Mouse (Mus musculus): ENCODE results near the gene Cdca8.
A peak's percentile ranks its signal among the peaks of the same experiment; 100 is the strongest.
"Not testable (repeated sequence)": the region's sequence is repeated elsewhere in the genome, so short reads cannot be mapped to it uniquely, and the experiment has no call there.

Gene Cdca8

GRCm38 (mm10) chr4:124939211-124939610 lies at the start of gene Cdca8:
TSS of gene Cdca8 (minus strand) at chr4:124939311.
- not testable (repeated sequence) for DNase-seq (ENCODE audit: low read depth)

DNA sequence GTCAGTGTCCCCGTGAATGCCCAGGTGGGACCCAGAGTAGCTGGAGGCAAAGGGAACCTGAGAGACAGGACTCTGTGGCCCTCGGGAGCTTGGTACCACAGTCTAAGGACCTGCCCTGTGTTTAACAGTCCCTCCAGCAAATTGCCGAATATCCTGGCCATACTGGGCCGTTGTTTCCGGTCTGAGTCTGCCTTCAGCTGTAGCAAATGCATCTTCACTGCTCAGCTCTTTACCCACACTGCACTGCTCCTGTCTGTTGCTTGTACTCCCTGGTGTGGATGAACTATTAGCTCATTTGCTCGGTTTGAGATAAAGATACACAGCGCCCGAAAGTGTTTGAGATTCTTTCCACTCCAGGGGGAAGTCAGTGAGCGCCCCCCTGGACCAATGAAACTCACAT lies 49.3 kb upstream of the Cdca8 start:
- DNase-seq (ENCODE audit: low read depth) = no peak

DNA sequence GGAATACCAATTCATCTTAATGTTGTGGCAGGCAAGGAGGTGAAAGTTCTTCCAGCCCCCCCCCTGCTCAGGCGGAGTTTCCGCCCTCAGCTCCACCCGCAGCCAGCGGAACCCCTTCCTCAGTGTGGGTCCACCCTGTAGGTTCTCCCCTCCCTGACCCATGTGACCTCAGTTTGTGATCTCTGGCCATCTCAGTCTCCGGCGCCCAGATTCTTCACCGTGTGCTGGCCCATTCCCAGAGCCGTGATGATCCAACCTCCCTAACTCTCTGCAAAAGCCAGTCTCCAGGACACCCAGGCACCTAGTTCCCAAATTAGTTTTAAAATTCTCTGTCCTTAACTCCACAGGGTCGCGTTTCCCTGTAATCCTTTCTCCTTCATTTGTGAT lies 48.6 kb upstream of the Cdca8 start:
- no peak for DNase-seq (ENCODE audit: low read depth)

- no peak for DNase-seq (ENCODE audit: low read depth)
These were observed 47.9 kb upstream of the Cdca8 start for GRCm38 (mm10) chr4:124986739-124987710.

- no peak for DNase-seq (ENCODE audit: low read depth)
These were observed 46.8 kb upstream of the Cdca8 start, which contains the start of gene Rspo1 for GRCm38 (mm10) chr4:124985671-124986602. TSS of gene Rspo1 (plus strand) at chr4:124986430.

DNA sequence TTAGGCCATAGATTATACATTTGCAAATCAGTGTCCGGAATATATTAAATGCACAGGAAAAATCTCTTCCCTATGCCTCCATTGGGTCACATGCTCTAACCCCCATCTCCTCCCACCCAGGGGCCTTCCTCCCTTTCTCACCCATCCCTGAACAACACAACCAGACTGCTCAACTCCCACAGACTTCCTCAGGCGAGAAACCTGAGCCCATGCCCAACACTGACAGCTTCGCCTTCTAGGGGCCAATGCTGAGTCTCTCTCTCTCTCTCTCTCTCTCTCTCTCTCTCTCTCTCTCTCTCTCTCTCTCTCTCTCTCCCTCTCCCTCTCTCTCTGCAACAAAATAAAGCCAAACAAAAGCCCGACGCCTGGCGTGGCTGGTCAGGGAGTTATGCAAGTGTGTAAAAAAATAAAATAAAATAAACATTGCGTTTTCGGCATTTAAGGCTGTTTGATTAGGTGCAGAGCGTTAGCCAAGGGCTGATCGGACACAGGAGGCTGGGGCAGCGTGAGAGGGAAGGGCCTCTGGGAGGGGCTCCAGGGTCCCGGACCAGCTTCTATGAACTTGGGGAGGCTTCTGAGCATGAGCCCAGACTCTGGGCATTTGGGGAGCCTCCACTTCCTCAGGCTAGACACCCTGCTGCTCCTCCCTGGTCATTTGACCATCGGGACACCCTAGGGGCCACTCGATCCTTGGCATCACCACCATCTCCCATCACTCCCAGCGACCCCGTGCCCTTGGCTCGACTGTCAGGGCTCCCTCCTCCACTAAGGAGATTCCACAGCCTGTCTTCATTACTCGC lies 46.0 kb upstream of the Cdca8 start:
- no peak for DNase-seq (ENCODE audit: low read depth)

GRCm38 (mm10) chr4:124983893-124984526 lies 44.9 kb upstream of the Cdca8 start:
- peak; percentile 20 for DNase-seq (ENCODE audit: low read depth)

GRCm38 (mm10) chr4:124978201-124978600 lies 39.1 kb upstream of the Cdca8 start:
- DNase-seq (ENCODE audit: low read depth) = no peak

GRCm38 (mm10) chr4:124973296-124973695 lies 34.2 kb upstream of the Cdca8 start:
- DNase-seq (ENCODE audit: low read depth) = no peak

DNA sequence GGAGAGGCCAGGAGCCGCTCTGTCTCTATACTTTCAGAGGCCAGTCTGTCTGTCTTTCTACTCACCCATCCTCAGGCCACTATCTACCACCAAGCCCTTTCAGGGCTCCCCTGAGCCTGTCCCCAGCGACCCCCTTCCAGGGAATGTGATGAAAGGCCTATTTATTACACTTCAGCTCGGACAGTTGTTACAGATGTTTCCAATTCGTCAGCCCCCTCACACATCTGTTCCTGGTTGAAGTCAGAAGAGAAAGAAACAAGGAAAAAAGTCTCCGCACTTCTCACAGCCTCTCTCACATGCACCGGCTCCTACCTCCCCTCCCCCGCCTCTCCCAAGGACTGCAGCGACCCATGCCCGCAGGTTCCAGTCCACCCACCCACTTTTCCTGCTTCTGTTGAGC lies 33.2 kb upstream of the Cdca8 start:
- DNase-seq (ENCODE audit: low read depth) = no peak

- no peak for DNase-seq (ENCODE audit: low read depth)
These were observed 32.0 kb upstream of the Cdca8 start for GRCm38 (mm10) chr4:124971094-124971493.

GRCm38 (mm10) chr4:124970677-124971076 lies 31.6 kb upstream of the Cdca8 start:
- no peak for DNase-seq (ENCODE audit: low read depth)

GRCm38 (mm10) chr4:124970194-124970593 lies 31.1 kb upstream of the Cdca8 start:
- no peak for DNase-seq (ENCODE audit: low read depth)

DNA sequence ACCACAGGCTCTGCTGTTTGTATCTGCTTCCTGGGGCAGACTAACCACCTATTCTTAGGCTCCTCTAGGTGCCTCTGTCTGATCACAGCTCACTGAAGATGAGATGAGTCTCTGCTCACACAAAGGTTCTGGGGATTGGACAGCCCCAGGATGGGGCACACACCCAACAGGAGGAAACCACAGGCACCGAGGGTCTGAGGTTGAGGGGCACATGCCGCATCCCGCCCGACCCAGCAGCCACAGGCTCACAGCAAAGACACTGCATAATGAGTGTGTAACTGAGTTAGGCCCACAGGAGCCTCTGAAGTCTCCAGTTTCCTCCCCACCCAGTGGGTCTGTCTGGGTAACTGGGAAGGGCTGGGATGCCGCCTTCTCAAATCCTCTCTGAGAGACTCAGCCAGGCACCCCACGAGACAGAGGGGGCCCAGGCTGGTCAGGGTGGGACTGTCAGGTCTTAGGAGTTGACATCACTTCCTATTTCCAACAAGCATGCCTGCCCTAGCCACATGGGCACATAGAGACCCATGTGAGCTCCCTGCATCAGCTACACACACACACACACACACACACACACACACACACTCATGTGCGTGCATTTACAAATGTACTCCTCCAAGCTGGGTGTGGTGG lies 30.2 kb upstream of the Cdca8 start:
- DNase-seq (ENCODE audit: low read depth) = no peak

- DNase-seq (ENCODE audit: low read depth) = no peak
These were observed 29.6 kb upstream of the Cdca8 start for GRCm38 (mm10) chr4:124968711-124969110.

DNA sequence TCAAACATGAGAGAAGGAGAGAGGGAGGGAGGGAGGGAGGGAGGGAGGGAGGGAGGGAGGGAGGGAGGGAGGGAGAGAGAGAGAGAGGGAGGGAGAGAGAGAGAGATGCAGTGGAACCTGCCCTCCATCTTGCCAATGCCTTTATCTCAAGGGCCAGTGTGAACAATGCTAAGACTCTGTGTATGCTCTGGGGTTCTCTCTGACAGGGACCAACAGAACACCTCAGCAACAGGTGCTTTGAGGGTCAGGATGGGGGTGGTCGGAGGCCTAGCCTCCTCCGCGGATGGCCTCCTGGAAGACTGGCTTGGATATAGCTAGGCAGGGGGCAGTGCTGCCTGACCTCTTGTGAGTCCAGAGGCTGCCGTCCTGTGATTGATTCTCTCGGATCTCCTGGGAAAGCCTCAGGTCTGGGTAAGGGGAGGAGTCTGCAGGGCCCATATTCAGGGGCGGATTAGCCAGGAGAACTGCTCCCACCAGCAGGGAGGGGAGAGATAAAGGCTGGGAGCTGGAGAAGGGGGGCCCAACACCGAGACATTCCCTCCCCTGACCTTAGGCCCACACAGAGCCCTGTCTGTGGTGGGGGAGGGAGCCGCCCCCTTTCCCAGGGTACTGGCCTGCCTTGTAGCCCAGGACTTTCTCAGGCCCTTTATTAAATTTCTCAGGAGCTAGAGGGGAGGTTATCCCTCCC lies 25.9 kb upstream of the Cdca8 start:
- DNase-seq (ENCODE audit: low read depth) = no peak

- no peak for DNase-seq (ENCODE audit: low read depth)
These were observed 23.5 kb upstream of the Cdca8 start for GRCm38 (mm10) chr4:124962576-124962975.

GRCm38 (mm10) chr4:124960940-124961339 lies 21.8 kb upstream of the Cdca8 start:
- DNase-seq (ENCODE audit: low read depth) = no peak

GRCm38 (mm10) chr4:124959062-124959461 lies 20.0 kb upstream of the Cdca8 start:
- no peak for DNase-seq (ENCODE audit: low read depth)

DNA sequence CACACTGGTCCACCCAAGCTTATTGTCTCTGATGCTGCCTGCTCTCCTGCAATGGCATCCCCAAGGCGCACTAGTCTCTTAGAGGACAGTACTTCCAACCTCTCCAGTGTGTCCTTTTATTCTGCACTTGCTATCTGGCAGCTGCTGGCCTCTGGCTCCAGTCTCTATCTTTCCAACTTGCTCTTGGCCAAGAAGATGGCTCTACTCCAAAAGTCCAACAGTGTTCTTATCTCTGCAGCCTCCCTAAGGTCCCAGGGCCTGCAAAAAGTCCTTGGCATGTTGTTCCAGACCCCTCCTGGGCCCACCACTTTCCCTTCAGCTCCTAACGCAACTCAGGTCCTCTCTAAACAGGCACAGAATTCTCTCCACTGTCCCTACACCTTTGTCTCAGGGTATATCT lies 18.2 kb upstream of the Cdca8 start:
- DNase-seq (ENCODE audit: low read depth) = no peak
